Mouse (Mus musculus): ENCODE results near the gene Cd99l2. TPM values are rescaled to one million over a fixed set of nuclear protein-coding genes. Genes with fewer than 3 reads are reported as not detected.

The Cd99l2 gene
- polyA plus RNA-seq, 1 experiment from 2014 or later, result 19.9 TPM

DNA sequence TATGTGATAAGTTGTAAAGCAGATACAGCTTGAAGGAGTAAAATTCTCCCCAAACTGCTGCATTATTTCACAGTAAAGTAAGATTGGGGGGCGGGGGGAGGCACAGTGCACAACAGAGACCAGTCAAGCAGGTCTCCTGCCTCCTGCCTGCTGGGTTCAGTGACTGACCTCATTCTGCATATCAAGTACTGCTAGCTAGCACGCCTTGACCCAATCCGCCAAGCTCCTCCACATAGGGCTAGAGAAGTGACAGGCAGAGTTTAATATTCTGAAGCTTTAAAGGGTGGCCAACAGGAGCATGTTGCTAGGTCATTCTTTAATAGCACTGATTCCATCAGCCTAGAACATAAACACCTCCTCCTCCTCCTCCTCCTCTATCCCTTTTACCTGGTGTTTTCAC is 79.9 kb downstream of the Cd99l2 start:
- Histone ChIP-seq H3K9ac (ENCODE audit: low read depth, low read length) (no peak overlapping the region), H3K4me1 (ENCODE audit: control insufficient read depth, insufficient read depth, low read length) (no peaks in the 10 kb centered on the region), H3K9me3 (ENCODE audit: control insufficient read depth, low read length) (no peaks in the 10 kb centered on the region), H3K27ac (ENCODE audit: low read depth, low read length) (no peak overlapping the region), H3K27me3 (ENCODE audit: control insufficient read depth, insufficient read depth, low read length) (no peaks in the 10 kb centered on the region), H3K4me2 (replicated peaks; ENCODE audit: low read depth, low read length) (no peak overlapping the region), H3K4me3 (ENCODE audit: low read length) (no peak overlapping the region), H3K36me3 (ENCODE audit: control insufficient read depth, insufficient read depth, low read length) (no peaks in the 10 kb centered on the region)
- no peak for ATAC-seq (ENCODE audit: low FRiP score, low TSS enrichment)
- 47% methylated on average over 3 of the region's 3 CpGs for WGBS

GRCm38 (mm10) chrX:71408386-71408785 is 84.3 kb downstream of the Cd99l2 start:
- ATAC-seq (ENCODE audit: low FRiP score, low TSS enrichment), result no peak
- Histone ChIP-seq H3K27ac (ENCODE audit: low read depth, low read length) (no peak overlapping the region), H3K4me2 (replicated peaks; ENCODE audit: low read depth, low read length) (no peak overlapping the region), H3K9ac (ENCODE audit: low read depth, low read length) (no peak overlapping the region), H3K9me3 (ENCODE audit: control insufficient read depth, low read length) (no peaks in the 10 kb centered on the region), H3K4me1 (ENCODE audit: control insufficient read depth, insufficient read depth, low read length) (no peaks in the 10 kb centered on the region), H3K27me3 (ENCODE audit: control insufficient read depth, insufficient read depth, low read length) (no peaks in the 10 kb centered on the region), H3K4me3 (ENCODE audit: low read length) (no peak overlapping the region), H3K36me3 (ENCODE audit: control insufficient read depth, insufficient read depth, low read length) (no peaks in the 10 kb centered on the region)
- 84% methylated on average over 1 of the region's 1 CpGs for WGBS

DNA sequence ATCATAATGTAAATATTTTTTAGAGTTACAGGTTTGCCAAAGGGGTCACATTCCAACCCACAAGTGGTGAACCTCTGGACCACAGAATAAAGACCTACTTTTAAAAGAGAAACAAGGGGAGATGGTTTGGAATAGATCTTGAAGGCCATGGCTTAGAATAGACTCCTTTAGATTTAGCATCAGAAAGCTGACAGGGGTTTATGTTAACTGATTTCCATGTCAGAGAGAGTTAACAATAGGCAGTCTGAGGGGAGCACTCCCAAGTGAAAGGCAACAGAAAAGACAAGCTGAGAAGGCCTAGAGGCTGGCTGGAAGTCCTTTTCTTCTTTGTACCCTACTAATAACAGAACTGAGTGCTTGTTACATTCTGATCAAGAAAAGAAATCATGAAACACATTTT is 86.4 kb downstream of the Cd99l2 start:
- H3K4me1 ChIP-seq (ENCODE audit: control insufficient read depth, insufficient read depth, low read length), result no peaks in the 10 kb centered on the region
- no peak for ATAC-seq (ENCODE audit: low FRiP score, low TSS enrichment)

DNA sequence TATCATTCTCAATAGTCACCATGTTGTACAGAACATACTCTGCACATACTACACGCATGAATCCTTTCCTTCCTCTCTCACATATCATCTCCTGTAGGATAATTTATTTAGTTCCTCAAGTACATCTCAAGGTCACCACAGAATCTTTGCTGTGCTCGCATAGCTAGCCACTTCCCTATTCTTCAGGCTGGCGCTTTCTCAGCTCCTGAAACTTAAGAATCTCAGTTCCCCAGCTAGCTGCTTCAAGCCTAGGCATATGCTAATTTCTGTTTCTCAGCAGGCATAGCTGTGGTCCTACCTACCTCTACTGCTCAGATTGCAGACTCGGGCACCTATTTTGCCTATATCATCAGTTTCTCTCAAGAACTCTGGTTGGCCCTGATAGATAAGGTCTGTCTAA is 96.3 kb downstream of the Cd99l2 start:
- no peaks in the 10 kb centered on the region for H3K4me1 ChIP-seq (ENCODE audit: control insufficient read depth, insufficient read depth, low read length)
- H3K27me3 ChIP-seq (ENCODE audit: control insufficient read depth, insufficient read depth, low read length), result no peaks in the 10 kb centered on the region
- WGBS, result 86% methylated on average over 4 of the region's 4 CpGs
- H3K9me3 ChIP-seq (ENCODE audit: control insufficient read depth, low read length), result no peaks in the 10 kb centered on the region
- H3K4me3 ChIP-seq (ENCODE audit: low read length), result no peak overlapping the region
- no peak overlapping the region for H3K9ac ChIP-seq (ENCODE audit: low read depth, low read length)
- H3K4me2 ChIP-seq (replicated peaks; ENCODE audit: low read depth, low read length), result no peak overlapping the region
- H3K36me3 ChIP-seq (ENCODE audit: control insufficient read depth, insufficient read depth, low read length), result no peaks in the 10 kb centered on the region
- H3K27ac ChIP-seq (ENCODE audit: low read depth, low read length), result no peak overlapping the region
- no peak for ATAC-seq (ENCODE audit: low FRiP score, low TSS enrichment)

More for the DNA sequence above, 86.4 kb downstream of the Cd99l2 start:
- no peaks in the 10 kb centered on the region for H3K27me3 ChIP-seq (ENCODE audit: control insufficient read depth, insufficient read depth, low read length)
- no peak overlapping the region for H3K4me2 ChIP-seq (replicated peaks; ENCODE audit: low read depth, low read length)
- H3K27ac ChIP-seq (ENCODE audit: low read depth, low read length), result no peak overlapping the region
- H3K36me3 ChIP-seq (ENCODE audit: control insufficient read depth, insufficient read depth, low read length), result no peaks in the 10 kb centered on the region
- no peak overlapping the region for H3K4me3 ChIP-seq (ENCODE audit: low read length)
- H3K9me3 ChIP-seq (ENCODE audit: control insufficient read depth, low read length), result no peaks in the 10 kb centered on the region
- H3K9ac ChIP-seq (ENCODE audit: low read depth, low read length), result no peak overlapping the region

- H3K4me1 ChIP-seq (ENCODE audit: control insufficient read depth, insufficient read depth, low read length), result no peaks in the 10 kb centered on the region
- ATAC-seq (ENCODE audit: low FRiP score, low TSS enrichment), result no peak
Observed at GRCm38 (mm10) chrX:71381571-71381970, 111.1 kb downstream of the Cd99l2 start.

GRCm38 (mm10) chrX:71378435-71378834 is 114.2 kb downstream of the Cd99l2 start:
- Histone ChIP-seq H3K9ac (ENCODE audit: low read depth, low read length) (no peak overlapping the region), H3K27ac (ENCODE audit: low read depth, low read length) (no peak overlapping the region), H3K4me1 (ENCODE audit: control insufficient read depth, insufficient read depth, low read length) (no peaks in the 10 kb centered on the region), H3K27me3 (ENCODE audit: control insufficient read depth, insufficient read depth, low read length) (no peaks in the 10 kb centered on the region), H3K4me2 (replicated peaks; ENCODE audit: low read depth, low read length) (no peak overlapping the region), H3K9me3 (ENCODE audit: control insufficient read depth, low read length) (no peaks in the 10 kb centered on the region), H3K36me3 (ENCODE audit: control insufficient read depth, insufficient read depth, low read length) (no peaks in the 10 kb centered on the region), H3K4me3 (ENCODE audit: low read length) (no peak overlapping the region)
- ATAC-seq (ENCODE audit: low FRiP score, low TSS enrichment), result no peak
- 89% methylated on average over 2 of the region's 2 CpGs for WGBS

More at GRCm38 (mm10) chrX:71381571-71381970, 111.1 kb downstream of the Cd99l2 start:
- WGBS, result 53% methylated on average over 5 of the region's 5 CpGs
- Histone ChIP-seq H3K4me2 (replicated peaks; ENCODE audit: low read depth, low read length) (no peak overlapping the region), H3K36me3 (ENCODE audit: control insufficient read depth, insufficient read depth, low read length) (no peaks in the 10 kb centered on the region), H3K4me3 (ENCODE audit: low read length) (no peak overlapping the region), H3K9ac (ENCODE audit: low read depth, low read length) (no peak overlapping the region), H3K27ac (ENCODE audit: low read depth, low read length) (no peak overlapping the region), H3K27me3 (ENCODE audit: control insufficient read depth, insufficient read depth, low read length) (no peaks in the 10 kb centered on the region), H3K9me3 (ENCODE audit: control insufficient read depth, low read length) (no peaks in the 10 kb centered on the region)

GRCm38 (mm10) chrX:71376781-71377180 is 115.9 kb downstream of the Cd99l2 start:
- Histone ChIP-seq H3K4me3 (ENCODE audit: low read length) (no peak overlapping the region), H3K4me2 (replicated peaks; ENCODE audit: low read depth, low read length) (no peak overlapping the region), H3K9me3 (ENCODE audit: control insufficient read depth, low read length) (no peaks in the 10 kb centered on the region), H3K9ac (ENCODE audit: low read depth, low read length) (no peak overlapping the region), H3K4me1 (ENCODE audit: control insufficient read depth, insufficient read depth, low read length) (no peaks in the 10 kb centered on the region), H3K27me3 (ENCODE audit: control insufficient read depth, insufficient read depth, low read length) (no peaks in the 10 kb centered on the region), H3K36me3 (ENCODE audit: control insufficient read depth, insufficient read depth, low read length) (no peaks in the 10 kb centered on the region), H3K27ac (ENCODE audit: low read depth, low read length) (no peak overlapping the region)
- no peak for ATAC-seq (ENCODE audit: low FRiP score, low TSS enrichment)
- WGBS, result 81% methylated on average over 1 of the region's 1 CpGs

Small RNA genes within 50 kb of the gene (microRNA-seq; reads per million reads assigned to microRNA genes)
- not detected for gene Gm23945

Other genes starting within 250 kb of the Cd99l2 start
- gene Mtmr1, start 128.1 kb downstream of the Cd99l2 start, polyA plus RNA-seq (2014; fragmentation: Nextera tagmentation; extraction: Ambion mirVana), result 5.9 and 11.4 TPM in 2 replicates
- gene Hmgb3, start 63.1 kb upstream of the Cd99l2 start, polyA plus RNA-seq (2014; fragmentation: Nextera tagmentation; extraction: Ambion mirVana), result 317 and 331 TPM in 2 replicates
- gene Gpr50, start 170.8 kb upstream of the Cd99l2 start, polyA plus RNA-seq (2014; fragmentation: Nextera tagmentation; extraction: Ambion mirVana), result 0.06 and 0.37 TPM in 2 replicates